Mouse (Mus musculus) liver, adult 2 months (tissue): ENCODE data around the gene Serpina3m. TPM values are rescaled to one million over a fixed set of nuclear protein-coding genes. Genes with fewer than 3 reads are reported as not detected.
A peak's percentile ranks its signal among the peaks of the same experiment; 100 is the strongest.

Experiments
- DNase-seq: peaks from one replicate; pipeline ENCODE4 v3.0.0-alpha.2; 2011; ENCODE audit warnings: low read depth, low spot score; ENCODE audit errors: extremely low read depth
- H3K27ac ChIP-seq: fragments of 200-500 bp; replicated peaks from 2 replicates; pipeline ENCODE4 v1.5.1; 2012; ENCODE audit warnings: low read depth, mild to moderate bottlenecking, control low read depth, inconsistent platforms, low read length; ENCODE audit not compliant: insufficient read depth
- H3K27me3 ChIP-seq: fragments of 200-500 bp; 2 replicates; pipeline ENCODE4 v1.6.1; 2012; ENCODE audit warnings: mild to moderate bottlenecking, moderate library complexity, low read length, inconsistent platforms; ENCODE audit not compliant: control insufficient read depth, insufficient read depth
- H3K36me3 ChIP-seq: fragments of 200-500 bp; 2 replicates; pipeline ENCODE4 v1.6.1; 2012; ENCODE audit warnings: low read length, inconsistent platforms; ENCODE audit not compliant: control insufficient read depth, insufficient read depth
- H3K4me1 ChIP-seq: fragments of 200-500 bp; 2 replicates; pipeline ENCODE4 v1.6.1; 2011; ENCODE audit warnings: low read length; ENCODE audit not compliant: control insufficient read depth, insufficient read depth
- H3K4me3 ChIP-seq: fragments of 200-500 bp; 2 replicates; pipeline ENCODE4 v1.5.1; 2011; ENCODE audit warnings: low read depth, mild to moderate bottlenecking, control low read depth, low read length, moderate library complexity; ENCODE audit not compliant: insufficient read depth
- H3K79me2 ChIP-seq: fragments of 200-500 bp; 2 replicates; pipeline ENCODE4 v1.6.1; 2012; ENCODE audit warnings: inconsistent platforms, mild to moderate bottlenecking, low read length, moderate library complexity; ENCODE audit not compliant: control insufficient read depth, insufficient read depth
- H3K9ac ChIP-seq: fragments of 200-500 bp; 2 replicates; pipeline ENCODE4 v1.6.1; 2012; ENCODE audit warnings: low read depth, mild to moderate bottlenecking, control low read depth, inconsistent platforms, low read length
- CTCF ChIP-seq: fragments of 200-500 bp; IDR thresholded peaks from 2 replicates; pipeline ENCODE4 v1.5.1; 2011; ENCODE audit warnings: low read depth, low read length, control low read depth
- POLR2A ChIP-seq: fragments of 200-500 bp; IDR thresholded peaks from 2 replicates; pipeline ENCODE4 v1.6.1; 2011; ENCODE audit warnings: low read length, control low read depth; ENCODE audit not compliant: insufficient read depth; ENCODE audit errors: extremely low read depth
- WGBS: fragments of 180-500 bp; shearing (Covaris S2); methylation state at CpG from one replicate; pipeline ENCODE4 v1.1.7; 2018; 5-methylcytosine and 5-hydroxymethylcytosine counted together
- polyA plus RNA-seq: library from polyadenylated mRNA; depleted of rRNA; stranded (reverse); fragments of >200 nt; gene quantifications from 2 replicates; pipeline ENCODE4 v1.2.3, GENCODE M21; 2012
- total RNA-seq: library from RNA; depleted of rRNA; stranded (reverse); fragments of >200 nt; gene quantifications from 2 replicates; pipeline ENCODE4 v1.2.3, GENCODE M21; 2014

Serpina3m gene
- total and polyA plus RNA-seq, 2 experiments, result 260 to 783 TPM

- no peak overlapping the region for H3K27ac ChIP-seq
- H3K79me2 ChIP-seq, result no peaks in the 10 kb centered on the region
- no peaks in the 10 kb centered on the region for H3K36me3 ChIP-seq
- 20% methylated on average over 5 of the region's 5 CpGs for WGBS
- peak; percentile 97 for DNase-seq
- H3K4me1 ChIP-seq, result peaks cover 14% of the 10 kb centered on the region
- no peak for TF ChIP-seq CTCF
- no peak for TF ChIP-seq POLR2A
- H3K4me3 ChIP-seq, result no peak overlapping the region
- no peak overlapping the region for H3K9ac ChIP-seq
- no peaks in the 10 kb centered on the region for H3K27me3 ChIP-seq
These were observed 65.7 kb downstream of the Serpina3m start for GRCm38 (mm10) chr12:104403968-104404367.

GRCm38 (mm10) chr12:104406454-104406885 lies 68.2 kb downstream of the Serpina3m start, which contains the start of gene Serpina3n:
Gene Serpina3n (plus strand): TSS chr12:104406729.
- DNase-seq, result peak; percentile 87
- 19% methylated on average over 4 of the region's 4 CpGs for WGBS
- Histone ChIP-seq H3K4me3 (peak within 1 kb of the TSS; percentile 67), H3K79me2 (no peaks in the 10 kb centered on the region), H3K4me1 (peaks cover 27% of the 10 kb centered on the region), H3K27ac (peak within 1 kb of the TSS; percentile 92), H3K27me3 (no peaks in the 10 kb centered on the region), H3K9ac (peak within 1 kb of the TSS; percentile 86), H3K36me3 (peaks cover 8% of the 10 kb centered on the region; the same call in 1 of the 2 replicates)
- no peak for TF ChIP-seq CTCF
- peak; percentile 88; the same call in 1 of the 2 replicates for TF ChIP-seq POLR2A

GRCm38 (mm10) chr12:104412507-104412906 lies 74.2 kb downstream of the Serpina3m start:
- Histone ChIP-seq H3K36me3 (peaks cover 25% of the 10 kb centered on the region), H3K4me3 (no peak overlapping the region), H3K27me3 (no peaks in the 10 kb centered on the region), H3K79me2 (no peaks in the 10 kb centered on the region), H3K4me1 (peaks cover 27% of the 10 kb centered on the region), H3K9ac (no peak overlapping the region), H3K27ac (no peak overlapping the region)
- TF ChIP-seq CTCF (no peak), POLR2A (no peak)
- 88% methylated on average over 6 of the region's 6 CpGs for WGBS
- no peak for DNase-seq

- peaks cover 21% of the 10 kb centered on the region for H3K36me3 ChIP-seq
- no peak for DNase-seq
- H3K27ac ChIP-seq, result no peak overlapping the region
- H3K27me3 ChIP-seq, result no peaks in the 10 kb centered on the region
- TF ChIP-seq CTCF (no peak), POLR2A (no peak)
- H3K4me3 ChIP-seq, result no peak overlapping the region
- H3K79me2 ChIP-seq, result no peaks in the 10 kb centered on the region
- peaks cover 12% of the 10 kb centered on the region; the same call in 1 of the 2 replicates for H3K4me1 ChIP-seq
- H3K9ac ChIP-seq, result no peak overlapping the region
- WGBS, result 39% methylated on average over 2 of the region's 2 CpGs
These were observed 76.3 kb downstream of the Serpina3m start for GRCm38 (mm10) chr12:104414576-104414975.

GRCm38 (mm10) chr12:104415625-104416315 lies 77.5 kb downstream of the Serpina3m start:
- Histone ChIP-seq H3K9ac (no peak overlapping the region), H3K27ac (no peak overlapping the region), H3K4me3 (no peak overlapping the region), H3K79me2 (no peaks in the 10 kb centered on the region), H3K27me3 (no peaks in the 10 kb centered on the region), H3K36me3 (peaks cover 20% of the 10 kb centered on the region), H3K4me1 (peaks cover 4% of the 10 kb centered on the region; the same call in 1 of the 2 replicates)
- no peak for TF ChIP-seq POLR2A
- TF ChIP-seq CTCF, result no peak
- 47% methylated on average over 6 of the region's 6 CpGs for WGBS
- no peak for DNase-seq
